Mouse (Mus musculus) CD4-positive helper T cell, adult 2 months (primary cell): ENCODE results near the gene Gm43302.
"Not testable (repeated sequence)": the region's sequence is repeated elsewhere in the genome, so short reads cannot be mapped to it uniquely, and the experiment has no call there.

Source experiments
- DNase-seq: peaks from one replicate; pipeline ENCODE4 v3.0.0-alpha.2; 2012; ENCODE audit warnings: low read depth, missing footprints, low spot score

Gm43302 gene

DNA sequence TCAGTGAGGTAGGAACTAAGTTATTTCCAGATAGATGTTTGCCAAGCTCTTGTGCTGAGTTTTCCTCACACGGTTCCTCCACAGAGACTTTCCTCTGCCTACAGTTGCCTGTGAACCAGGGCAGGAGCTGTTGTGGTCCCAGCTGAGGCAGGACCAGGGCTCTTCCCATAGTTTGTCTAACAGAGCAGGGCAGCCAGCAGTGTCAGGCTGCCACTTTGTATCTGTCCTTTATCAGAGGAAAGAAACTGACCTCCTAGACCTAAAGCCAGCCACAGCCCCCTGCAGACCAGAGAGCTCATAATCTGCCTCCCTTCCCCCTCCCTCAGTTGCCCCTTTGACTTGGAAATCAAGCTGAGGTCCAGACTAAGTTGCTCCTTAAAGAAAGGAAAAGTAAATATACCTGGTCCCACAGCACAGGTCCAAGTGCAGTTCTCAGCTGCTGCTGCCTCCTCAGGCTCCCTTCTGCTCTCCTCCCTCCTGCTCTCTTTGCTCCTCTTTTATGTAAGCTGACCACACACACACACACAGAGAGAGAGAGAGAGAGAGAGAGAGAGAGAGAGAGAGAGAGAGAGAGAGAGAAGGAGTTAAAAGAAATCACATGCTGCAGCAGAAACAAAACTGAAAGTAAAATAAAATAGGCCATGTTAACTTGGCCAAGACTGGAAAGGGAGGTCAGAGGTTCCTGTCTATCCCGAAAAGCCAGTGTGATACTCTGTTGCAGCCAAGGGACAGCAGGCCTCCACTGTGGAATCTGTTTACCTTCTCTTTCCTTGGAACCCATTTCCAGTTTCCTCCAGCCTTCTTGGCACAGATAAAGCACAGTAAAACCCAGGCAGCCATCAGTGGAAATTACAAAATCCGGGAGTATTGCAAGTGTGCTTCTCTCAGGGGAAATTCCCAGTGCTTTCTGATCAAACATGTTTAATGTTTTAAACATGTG, at the start of gene Gm43302, which contains the start of gene Gbp6:
TSS of gene Gm43302 (minus strand) at position 470 of the 940 bp plus-strand sequence.
TSS of gene Gbp6 (minus strand) at position 473 of the 940 bp plus-strand sequence.
- DNase-seq = peak; percentile 73

GRCm38 (mm10) chr5:105341281-105341680, 47.8 kb upstream of the Gm43302 start:
- no peak for DNase-seq

DNA sequence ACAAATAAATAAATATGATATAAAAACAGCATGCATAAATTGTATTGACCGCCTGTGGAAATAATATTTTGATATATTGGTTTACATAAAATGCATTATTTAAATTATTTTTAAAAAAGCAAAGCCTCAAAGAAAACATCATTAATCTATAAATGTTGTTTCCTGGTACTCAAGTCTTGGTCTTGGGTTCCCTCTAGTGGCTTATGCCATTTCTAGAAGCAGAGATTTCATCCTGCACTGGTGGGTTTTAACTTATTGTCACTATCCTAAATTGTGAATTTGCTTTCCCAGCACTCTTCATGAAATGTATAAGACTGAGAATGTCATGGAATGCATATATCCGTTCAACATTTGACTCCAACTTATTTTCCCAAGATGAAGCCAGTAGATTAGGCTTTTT, 29.0 kb upstream of the Gm43302 start:
- DNase-seq = peak; percentile 48

DNA sequence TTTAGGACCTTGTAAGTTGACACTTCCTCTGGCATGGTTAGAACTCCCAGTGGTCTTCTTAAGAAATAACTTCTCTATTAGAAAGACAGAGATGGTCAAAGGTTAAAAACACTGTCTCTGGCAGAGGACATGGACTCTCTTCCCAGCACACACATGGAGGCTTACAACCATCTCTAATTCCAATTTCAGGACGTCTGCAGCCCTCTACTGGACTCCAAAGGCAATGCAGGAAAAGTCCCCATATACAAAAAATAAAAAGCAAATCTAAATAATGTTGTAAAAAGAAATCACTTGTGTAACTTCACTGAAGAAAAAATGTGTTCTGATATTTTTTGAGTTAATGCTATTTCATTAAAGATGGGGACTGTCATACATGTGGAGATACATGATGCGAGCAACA, 17.4 kb upstream of the Gm43302 start:
- DNase-seq = no peak

DNA sequence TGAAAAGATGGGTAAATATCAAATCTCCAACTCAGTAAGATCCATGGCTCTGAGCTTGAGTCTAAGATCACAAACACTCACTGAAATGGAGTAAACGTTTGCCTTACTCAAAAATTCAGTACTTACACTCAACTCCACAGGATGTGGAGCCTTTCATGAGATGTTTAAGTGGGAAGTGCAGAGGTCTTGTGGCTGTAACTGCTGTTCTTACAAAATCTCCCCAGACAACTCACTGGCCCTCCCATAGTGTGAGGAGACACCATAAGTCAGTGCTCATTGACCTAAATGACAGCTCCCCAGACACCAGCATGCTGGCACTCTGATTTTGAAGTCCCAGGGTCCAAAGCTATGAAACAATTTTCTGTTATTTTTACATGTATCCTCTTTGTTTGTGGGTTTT, 15.7 kb upstream of the Gm43302 start:
- DNase-seq = not testable (repeated sequence)

GRCm38 (mm10) chr5:105306946-105307345, 13.5 kb upstream of the Gm43302 start:
- DNase-seq = not testable (repeated sequence)

DNA sequence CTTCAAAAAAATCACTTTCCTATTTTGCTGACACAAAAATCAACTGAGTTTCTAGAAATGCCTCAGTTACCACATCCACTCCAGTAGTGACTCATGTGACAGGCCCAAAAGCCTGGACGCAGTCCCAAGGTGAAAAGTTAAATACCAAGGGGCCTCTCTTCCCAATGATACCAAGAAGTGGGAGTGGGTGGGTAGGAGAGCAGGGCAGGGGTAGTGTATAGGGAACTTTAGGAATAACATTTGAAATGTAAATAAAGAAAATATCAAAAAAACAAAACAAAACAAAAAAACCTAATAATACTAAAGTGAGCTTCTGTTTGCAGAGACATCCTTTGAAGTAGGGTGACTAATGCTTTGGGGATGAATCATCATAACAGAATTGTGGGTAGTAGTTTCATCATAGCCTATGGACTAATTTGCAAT, 12.7 kb upstream of the Gm43302 start:
- DNase-seq = peak; percentile 60

DNA sequence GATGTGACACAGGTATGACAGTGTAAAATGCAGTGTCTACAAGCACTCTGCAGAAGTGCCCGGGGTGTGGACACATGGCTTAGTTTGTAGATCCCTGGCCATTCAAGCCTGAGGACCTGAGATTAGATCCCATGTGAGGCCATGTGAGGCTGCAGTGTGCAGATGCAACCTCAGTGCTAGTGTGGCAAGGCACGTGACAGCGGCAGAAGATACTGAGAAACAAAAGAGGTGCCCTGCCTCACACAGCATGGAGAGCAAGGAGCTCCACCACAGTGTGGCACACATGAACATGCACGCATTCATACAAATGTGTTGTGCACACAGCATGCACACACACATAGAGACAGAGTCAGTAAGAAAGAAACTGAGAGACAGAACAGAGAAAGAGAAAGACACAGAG, 12.2 kb upstream of the Gm43302 start:
- DNase-seq = peak; percentile 15

DNA sequence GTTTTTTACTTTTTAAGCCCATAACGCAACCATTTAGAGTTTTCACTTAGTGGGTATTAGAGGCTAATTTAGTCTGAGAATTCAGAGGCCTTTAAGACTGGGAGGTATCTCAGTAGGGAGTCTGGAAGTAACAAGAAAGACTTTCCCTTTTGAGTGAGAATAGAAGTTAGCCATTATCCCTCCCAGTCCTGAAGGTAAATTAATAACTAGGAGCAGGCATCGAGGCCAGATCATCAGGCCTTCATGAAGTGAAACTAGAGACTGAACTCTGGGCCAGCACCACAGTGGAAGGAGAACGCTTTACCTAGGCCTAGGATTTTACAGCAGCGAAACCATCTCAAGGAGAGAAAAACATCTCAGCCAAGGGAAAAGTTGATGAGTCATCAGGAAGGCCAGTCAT, 8.5 kb upstream of the Gm43302 start:
- no peak for DNase-seq

- DNase-seq = no peak
These were observed 8.0 kb upstream of the Gm43302 start for GRCm38 (mm10) chr5:105301531-105301930.

DNA sequence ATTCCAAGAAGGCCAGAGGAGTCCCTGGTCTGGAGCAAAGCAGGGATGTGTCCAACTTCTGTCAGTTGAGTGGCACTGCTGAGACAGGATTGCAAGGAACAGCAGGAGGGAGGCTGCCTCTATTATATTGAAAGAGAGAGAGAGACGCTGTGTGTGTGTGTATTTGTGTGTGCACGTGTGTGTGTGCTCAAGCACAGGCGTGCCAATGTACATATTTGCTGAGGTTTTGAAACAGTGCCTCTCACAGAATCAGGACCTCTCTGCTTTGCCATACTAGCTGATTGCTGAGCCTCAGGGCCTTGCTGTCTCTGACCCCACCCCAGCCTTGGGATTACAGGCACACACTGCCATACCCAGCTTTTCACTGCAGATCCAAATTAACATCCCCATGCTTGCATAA, 2.3 kb upstream of the Gm43302 start:
- no peak for DNase-seq

DNA sequence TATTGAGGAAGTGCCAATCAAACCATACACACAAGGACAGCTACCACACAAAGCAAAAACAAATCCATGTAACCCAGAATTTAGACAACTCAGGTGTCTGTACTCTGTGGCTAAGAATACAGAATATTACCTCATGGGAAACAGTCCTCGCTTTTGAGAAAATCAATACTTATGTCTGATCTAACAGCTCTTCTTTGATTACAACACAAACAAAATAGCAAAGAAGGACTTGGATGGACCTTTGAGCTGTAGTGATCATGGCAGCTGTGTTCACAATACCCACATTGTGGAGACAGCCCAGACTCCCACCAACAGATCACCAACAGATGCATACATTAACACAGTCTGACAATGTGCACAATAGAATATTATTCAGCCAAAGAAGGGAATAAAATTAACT, 1.0 kb downstream of the Gm43302 start:
- no peak for DNase-seq

DNA sequence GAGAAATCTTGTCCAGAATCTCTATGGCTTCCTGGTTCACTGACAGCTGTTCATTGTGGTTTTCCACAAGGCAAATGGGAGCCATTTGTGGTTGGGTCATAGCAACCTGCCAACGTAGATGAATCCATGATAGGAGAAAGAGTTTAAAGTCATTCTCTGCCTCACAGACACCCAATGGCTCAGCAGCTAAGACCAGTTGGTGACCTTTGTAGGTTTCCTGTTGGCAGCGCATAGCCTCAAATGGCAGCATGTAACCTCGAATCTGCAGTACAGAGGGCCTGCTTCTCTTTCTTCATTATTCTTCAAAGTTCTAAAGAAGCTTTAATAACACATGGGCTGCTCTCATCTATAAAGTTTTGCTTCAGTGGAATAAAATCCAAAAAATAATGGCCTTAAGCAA, 2.6 kb downstream of the Gm43302 start:
- DNase-seq = peak; percentile 15

DNA sequence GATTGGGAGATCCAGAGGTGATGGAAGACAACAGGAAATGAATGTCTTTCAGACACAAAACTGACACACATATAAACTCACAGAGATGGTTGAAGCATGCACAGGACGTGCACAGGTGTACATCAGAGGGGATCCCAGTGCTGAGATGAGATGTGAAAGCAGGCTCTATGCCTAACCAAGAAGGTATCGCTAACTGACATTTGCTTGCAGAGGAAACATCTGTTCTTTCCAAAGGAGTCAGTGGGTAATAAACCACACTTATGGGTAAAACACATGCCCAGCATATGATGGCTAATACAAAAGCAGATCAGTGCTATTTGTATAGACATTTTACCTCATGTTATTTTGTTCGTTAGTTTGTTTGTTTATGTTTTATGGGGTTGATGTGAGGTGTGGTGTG, 32.8 kb downstream of the Gm43302 start:
- DNase-seq = not testable (repeated sequence)

- peak; percentile 32 for DNase-seq
These were observed 41.0 kb downstream of the Gm43302 start for GRCm38 (mm10) chr5:105252491-105252890.

- peak; percentile 23 for DNase-seq
These were observed 48.8 kb downstream of the Gm43302 start for GRCm38 (mm10) chr5:105244741-105245140.

DNA sequence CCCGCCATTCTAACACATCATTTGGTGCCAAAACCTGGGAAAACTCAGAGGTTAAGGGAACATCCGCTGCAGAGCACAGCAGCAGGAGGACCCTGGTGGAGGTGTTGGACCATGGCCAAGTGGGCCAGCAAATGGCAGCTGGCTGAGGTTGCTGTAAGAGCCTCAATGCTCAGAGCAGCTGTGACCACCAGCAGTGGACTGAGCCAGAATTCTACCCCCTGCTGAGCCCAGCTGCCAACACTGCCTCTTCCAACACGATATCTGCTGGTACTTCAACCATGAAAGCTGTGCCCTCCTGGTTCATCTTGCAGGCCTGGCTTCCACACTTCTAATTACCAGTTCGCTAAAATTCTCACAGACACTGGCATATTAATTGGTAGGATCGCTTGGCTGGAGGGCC, 52.5 kb downstream of the Gm43302 start:
- DNase-seq = not testable (repeated sequence)

- peak; percentile 84 for DNase-seq
These were observed 53.9 kb downstream of the Gm43302 start, which contains the start of gene Gbp10 for GRCm38 (mm10) chr5:105239483-105240047. Gene Gbp10, minus strand, starts transcription at chr5:105239533.

- not testable (repeated sequence) for DNase-seq
These were observed 55.1 kb downstream of the Gm43302 start for GRCm38 (mm10) chr5:105238402-105238801.

DNA sequence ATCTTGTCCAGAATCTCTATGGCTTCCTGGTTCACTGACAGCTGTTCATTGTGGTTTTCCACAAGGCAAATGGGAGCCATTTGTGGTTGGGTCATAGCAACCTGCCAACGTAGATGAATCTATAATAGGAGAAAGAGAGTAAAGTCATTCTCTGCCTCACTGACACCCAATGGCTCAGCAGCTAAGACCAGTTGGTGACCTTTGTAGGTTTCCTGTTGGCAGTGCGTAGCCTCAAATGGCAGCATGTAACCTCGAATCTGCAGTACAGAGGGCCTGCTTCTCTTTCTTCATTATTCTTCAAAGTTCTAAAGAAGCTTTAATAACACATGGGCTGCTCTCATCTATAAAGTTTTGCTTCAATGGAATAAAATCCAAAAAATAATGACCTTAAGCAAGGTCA, 57.5 kb downstream of the Gm43302 start:
- DNase-seq = not testable (repeated sequence)

GRCm38 (mm10) chr5:105208957-105209356, 84.5 kb downstream of the Gm43302 start:
- DNase-seq = not testable (repeated sequence)

- DNase-seq = not testable (repeated sequence)
These were observed 92.6 kb downstream of the Gm43302 start for GRCm38 (mm10) chr5:105200791-105201355.
